Mouse (Mus musculus) lung, adult 2 months (tissue): Measurements from ENCODE around the gene Fez1. TPM values are rescaled to one million over a fixed set of nuclear protein-coding genes. Genes with fewer than 3 reads are reported as not detected.

Experiments used
- DNase-seq: peaks from one replicate; pipeline ENCODE4 v3.0.0; 2022
- H3K4me1 ChIP-seq: fragments of 200-500 bp; 2 replicates; pipeline ENCODE4 v1.6.1; 2011; ENCODE audit warnings: low read length; ENCODE audit not compliant: control insufficient read depth, insufficient read depth
- H3K4me3 ChIP-seq: fragments of 200-500 bp; replicated peaks from 2 replicates; pipeline ENCODE3; 2011; ENCODE audit warnings: low read depth, mild to moderate bottlenecking, control low read depth, low read length; ENCODE audit errors: extremely low read depth
- CTCF ChIP-seq: fragments of 200-500 bp; IDR thresholded peaks from 2 replicates; pipeline ENCODE4 v1.5.1; 2011; ENCODE audit warnings: mild to moderate bottlenecking, low read length, control low read depth; ENCODE audit not compliant: insufficient read depth
- POLR2A ChIP-seq: fragments of 200-500 bp; IDR thresholded peaks from 2 replicates; pipeline ENCODE4 v1.6.1; 2011; ENCODE audit warnings: low read depth, mild to moderate bottlenecking, control low read depth, low read length, borderline replicate concordance; ENCODE audit errors: extremely low read depth
- WGBS: fragments of 180-500 bp; shearing (Covaris S2); methylation state at CpG from one replicate; pipeline ENCODE4 v1.1.7; 2018; 5-methylcytosine and 5-hydroxymethylcytosine counted together
- polyA plus RNA-seq: library from polyadenylated mRNA; depleted of rRNA; stranded (reverse); fragments of >200 nt; gene quantifications from 2 replicates; pipeline ENCODE4 v1.2.3, GENCODE M21; 2012

Fez1 gene
- polyA plus RNA-seq, 1 experiment = 1.3 TPM

DNA sequence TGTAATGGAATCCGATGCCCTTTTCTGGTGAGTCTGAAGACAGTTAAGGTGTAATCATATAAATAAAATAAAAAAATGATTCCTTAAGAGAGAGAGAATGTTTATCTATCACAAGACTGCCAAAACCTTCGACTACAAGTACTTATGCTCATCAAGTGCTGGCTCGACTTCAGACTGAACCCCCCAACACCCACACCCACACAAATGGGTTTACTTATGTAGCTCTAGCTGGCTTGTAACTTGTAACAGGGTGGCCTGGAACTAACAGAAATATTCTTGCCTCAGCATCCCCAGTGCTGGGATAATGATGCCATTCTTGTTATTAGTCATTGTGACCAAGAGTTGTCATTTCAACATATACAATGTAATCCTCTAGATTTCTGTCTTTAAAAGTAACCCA is 17.7 kb upstream of the Fez1 start:
- no peak overlapping the region for H3K4me3 ChIP-seq
- no peak for DNase-seq
- H3K4me1 ChIP-seq = no peaks in the 10 kb centered on the region
- no peak for TF ChIP-seq POLR2A
- TF ChIP-seq CTCF = no peak
- WGBS = 68% methylated on average over 3 of the region's 3 CpGs

GRCm38 (mm10) chr9:36805256-36805975 is 16.2 kb upstream of the Fez1 start:
- Histone ChIP-seq H3K4me1 (no peaks in the 10 kb centered on the region), H3K4me3 (no peak overlapping the region)
- WGBS = 90% methylated on average over 3 of the region's 3 CpGs
- TF ChIP-seq CTCF (no peak), POLR2A (no peak)
- DNase-seq = no peak

DNA sequence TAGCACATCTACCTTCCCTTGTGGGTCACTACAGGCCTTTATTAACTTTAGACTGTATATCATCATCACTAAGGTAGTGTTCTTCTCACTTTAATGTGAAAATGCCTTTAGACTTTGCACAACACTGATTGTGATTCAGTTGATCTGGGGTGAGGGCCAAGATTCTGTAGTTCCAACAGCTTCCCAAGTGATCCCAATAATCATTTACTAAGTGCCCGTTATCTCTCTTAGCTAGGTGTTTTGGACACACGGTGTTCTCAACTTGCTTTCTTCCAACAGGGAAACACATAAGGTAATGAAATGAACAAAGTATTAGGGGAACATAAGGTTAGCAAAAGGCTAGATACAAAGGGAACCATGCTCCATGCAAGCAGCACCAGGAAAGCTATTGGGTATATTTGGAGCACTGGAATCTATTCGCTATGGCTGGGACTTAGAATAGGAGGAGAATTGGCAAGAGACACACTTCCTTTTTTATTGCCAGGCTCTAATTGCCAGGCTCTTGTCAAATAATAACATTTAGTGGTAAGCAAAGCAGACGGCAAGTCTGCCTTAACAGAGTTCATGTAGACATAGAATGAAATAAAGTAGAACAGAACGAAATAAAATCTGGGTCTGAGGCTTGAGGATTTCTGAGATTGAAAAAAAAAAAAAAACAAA is 13.4 kb upstream of the Fez1 start:
- WGBS = 62% methylated on average over 5 of the region's 5 CpGs
- H3K4me3 ChIP-seq = no peak overlapping the region

DNA sequence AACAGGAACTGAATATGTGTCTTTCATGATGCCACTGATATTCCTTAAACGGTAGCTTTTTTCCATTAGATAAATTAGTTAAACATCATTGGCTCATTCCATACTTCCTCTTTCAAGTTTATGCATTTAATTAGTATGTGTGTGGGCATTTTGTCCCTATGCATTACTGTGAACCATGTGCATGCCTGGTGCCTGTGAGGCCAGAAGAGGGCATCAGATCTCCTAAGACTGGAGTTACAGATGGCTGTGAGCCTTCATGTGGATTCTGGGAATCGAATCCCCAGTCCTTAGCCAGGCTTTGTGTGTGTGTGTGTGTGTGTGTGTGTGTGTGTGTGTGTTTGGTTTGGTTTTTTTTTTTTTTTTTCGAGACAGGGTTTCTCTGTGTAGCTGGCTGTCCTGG is 7.2 kb upstream of the Fez1 start:
- DNase-seq = no peak
- Histone ChIP-seq H3K4me3 (no peak overlapping the region), H3K4me1 (no peaks in the 10 kb centered on the region)
- 58% methylated on average over 3 of the region's 3 CpGs for WGBS
- TF ChIP-seq POLR2A (no peak), CTCF (no peak)

More for the DNA sequence above, 13.4 kb upstream of the Fez1 start:
- H3K4me1 ChIP-seq = no peaks in the 10 kb centered on the region
- TF ChIP-seq CTCF = no peak
- TF ChIP-seq POLR2A = no peak
- no peak for DNase-seq

- DNase-seq = no peak
- H3K4me1 ChIP-seq = no peaks in the 10 kb centered on the region
- H3K4me3 ChIP-seq = no peak overlapping the region
- TF ChIP-seq POLR2A = no peak
- no peak for TF ChIP-seq CTCF
- WGBS = 46% methylated on average over 4 of the region's 4 CpGs
Observed at GRCm38 (mm10) chr9:36818905-36819304, 2.8 kb upstream of the Fez1 start.

GRCm38 (mm10) chr9:36820969-36821643 is 558 bp upstream of the Fez1 start:
- Histone ChIP-seq H3K4me3 (no peak overlapping the region), H3K4me1 (no peaks in the 10 kb centered on the region)
- no peak for TF ChIP-seq POLR2A
- no peak for TF ChIP-seq CTCF
- DNase-seq = no peak
- 42% methylated on average over 9 of the region's 9 CpGs for WGBS

DNA sequence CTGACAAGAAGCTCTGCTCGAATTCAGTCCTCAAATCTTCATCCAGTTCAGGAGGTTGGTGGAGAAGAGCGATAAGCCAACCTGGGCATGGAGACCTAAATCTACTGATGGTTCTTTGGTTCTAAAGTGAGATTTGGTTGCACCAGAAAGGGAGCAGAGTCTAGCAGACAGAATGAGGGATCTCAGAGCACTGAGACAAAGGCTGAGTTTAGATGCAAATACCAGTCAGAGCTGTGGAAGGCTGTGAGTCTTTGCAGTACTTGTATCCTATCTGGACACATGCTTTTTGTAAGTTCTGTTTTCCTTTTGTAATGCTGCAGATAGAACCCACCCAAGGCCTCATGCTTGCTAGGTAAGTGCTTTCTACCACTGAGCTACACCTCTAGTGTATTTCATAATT is 360 bp downstream of the Fez1 start:
- 41% methylated on average over 2 of the region's 2 CpGs for WGBS
- no peak for DNase-seq
- TF ChIP-seq POLR2A = no peak
- H3K4me3 ChIP-seq = no peak overlapping the region
- no peaks in the 10 kb centered on the region for H3K4me1 ChIP-seq

GRCm38 (mm10) chr9:36826612-36827363 is 5.1 kb downstream of the Fez1 start:
- TF ChIP-seq CTCF (no peak), POLR2A (no peak)
- no peaks in the 10 kb centered on the region for H3K4me1 ChIP-seq
- no peak for DNase-seq
- WGBS = 51% methylated on average over 2 of the region's 2 CpGs
- no peak overlapping the region for H3K4me3 ChIP-seq

DNA sequence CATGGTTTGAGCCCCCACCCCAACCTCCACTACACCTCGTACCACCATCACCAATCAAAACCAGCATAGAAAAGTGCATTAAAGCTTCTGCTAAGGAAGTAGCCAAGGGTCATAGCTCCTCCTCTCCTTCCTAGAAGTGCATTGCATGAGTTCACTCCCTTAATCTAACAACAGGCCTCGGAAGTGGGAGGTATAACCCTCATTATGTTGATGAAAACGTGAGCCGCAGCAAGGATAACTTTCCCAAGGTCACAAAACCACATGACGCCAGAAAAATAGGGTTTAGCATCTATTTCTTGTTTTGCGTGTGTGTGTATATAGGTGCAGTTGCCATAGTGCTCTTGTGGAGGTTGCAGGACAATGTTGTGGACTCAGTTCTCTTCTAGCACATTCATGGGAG is 9.7 kb downstream of the Fez1 start:
- no peak overlapping the region for H3K4me3 ChIP-seq
- no peak for DNase-seq
- 75% methylated on average over 6 of the region's 6 CpGs for WGBS
- H3K4me1 ChIP-seq = no peaks in the 10 kb centered on the region
- TF ChIP-seq CTCF (no peak), POLR2A (no peak)
